Mouse (Mus musculus): ENCODE data around the gene Kdf1.

DNA sequence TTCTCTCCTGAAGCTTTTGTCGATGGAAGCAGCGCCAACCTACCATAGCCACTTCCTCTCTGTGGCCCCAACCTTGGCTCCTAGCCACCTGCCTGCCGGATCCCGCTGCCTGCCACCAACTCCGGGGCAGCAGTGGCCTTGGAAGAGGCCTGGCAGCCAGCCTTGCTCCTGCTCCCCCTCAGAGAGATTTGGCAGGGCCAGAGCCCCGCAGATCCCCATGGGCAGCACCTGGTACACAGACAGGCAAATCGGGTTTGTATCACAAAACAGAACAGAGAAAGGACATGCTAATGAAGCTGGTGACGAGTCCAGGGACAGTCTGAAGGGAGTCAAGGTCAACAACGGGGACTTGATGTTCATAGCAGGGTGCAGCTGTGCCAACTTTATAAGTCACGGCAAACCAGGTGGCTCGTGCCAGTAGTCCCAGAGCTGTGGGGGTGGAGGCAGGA lies 44.4 kb downstream of the Kdf1 start:
- peak; percentile 26; the same call in 1 of the 2 replicates for TF ChIP-seq ETS1 (IDR thresholded peaks at IDR 0.05; ENCODE audit: low read depth, low read length)
- peak; percentile 48 to 62; a peak in 2 of 4 replicates for TF ChIP-seq POLR2A (IDR thresholded peaks at IDR 0.05; ENCODE audit: control insufficient read depth in 1 of 2, insufficient read depth in 1 of 2, low read depth in 1 of 2, low read length in 2 of 2, poor library complexity in 1 of 2)
- TF ChIP-seq NRF1 (IDR thresholded peaks at IDR 0.05; ENCODE audit: insufficient read depth, low read depth, low read length, poor library complexity, severe bottlenecking) = no peak
- TF ChIP-seq TAL1 (IDR thresholded peaks at IDR 0.05; ENCODE audit: low read length) = no peak
- no peak for TF ChIP-seq CTCF (IDR thresholded peaks at IDR 0.05 in 2 of 3, conservative IDR thresholded peaks at IDR 0.05 in 1 of 3; ENCODE audit: control insufficient read depth in 1 of 3, insufficient read depth in 1 of 3, low read depth in 2 of 3, low read length in 3 of 3, poor library complexity in 1 of 3, severe bottlenecking in 1 of 3)
- TF ChIP-seq SIN3A (IDR thresholded peaks at IDR 0.05; ENCODE audit: low read length) = no peak
- TF ChIP-seq ZKSCAN1 (IDR thresholded peaks at IDR 0.05; ENCODE audit: low read depth, low read length) = no peak
- TF ChIP-seq TBP (IDR thresholded peaks at IDR 0.05; ENCODE audit: low read depth, low read length) = 0 out of 2 replicates have a peak, but pooled peaks have one; percentile 4
- no peak for TF ChIP-seq E2F4 (IDR thresholded peaks at IDR 0.05; ENCODE audit: borderline replicate concordance, low read depth, low read length)
- TF ChIP-seq USF2 (IDR thresholded peaks at IDR 0.05; ENCODE audit: borderline replicate concordance in 1 of 2, insufficient read depth in 1 of 2, low read depth in 1 of 2, low read length in 2 of 2) = no peak
- TF ChIP-seq ELF1 (IDR thresholded peaks at IDR 0.05; ENCODE audit: low read depth, low read length) = no peak

Data from MEL (cell line).